Mouse (Mus musculus): ENCODE data around the gene Uqcrc1. TPM values are rescaled to one million over a fixed set of nuclear protein-coding genes. Genes with fewer than 3 reads are reported as not detected.
A peak's percentile ranks its signal among the peaks of the same experiment; 100 is the strongest.

Gene Uqcrc1
- polyA plus RNA-seq (2012; rRNA removed) (347 and 412 TPM in 2 replicates), polyA plus RNA-seq (2014; fragmentation: Nextera tagmentation; extraction: Ambion mirVana) (455 and 465 TPM in 2 replicates)

DNA sequence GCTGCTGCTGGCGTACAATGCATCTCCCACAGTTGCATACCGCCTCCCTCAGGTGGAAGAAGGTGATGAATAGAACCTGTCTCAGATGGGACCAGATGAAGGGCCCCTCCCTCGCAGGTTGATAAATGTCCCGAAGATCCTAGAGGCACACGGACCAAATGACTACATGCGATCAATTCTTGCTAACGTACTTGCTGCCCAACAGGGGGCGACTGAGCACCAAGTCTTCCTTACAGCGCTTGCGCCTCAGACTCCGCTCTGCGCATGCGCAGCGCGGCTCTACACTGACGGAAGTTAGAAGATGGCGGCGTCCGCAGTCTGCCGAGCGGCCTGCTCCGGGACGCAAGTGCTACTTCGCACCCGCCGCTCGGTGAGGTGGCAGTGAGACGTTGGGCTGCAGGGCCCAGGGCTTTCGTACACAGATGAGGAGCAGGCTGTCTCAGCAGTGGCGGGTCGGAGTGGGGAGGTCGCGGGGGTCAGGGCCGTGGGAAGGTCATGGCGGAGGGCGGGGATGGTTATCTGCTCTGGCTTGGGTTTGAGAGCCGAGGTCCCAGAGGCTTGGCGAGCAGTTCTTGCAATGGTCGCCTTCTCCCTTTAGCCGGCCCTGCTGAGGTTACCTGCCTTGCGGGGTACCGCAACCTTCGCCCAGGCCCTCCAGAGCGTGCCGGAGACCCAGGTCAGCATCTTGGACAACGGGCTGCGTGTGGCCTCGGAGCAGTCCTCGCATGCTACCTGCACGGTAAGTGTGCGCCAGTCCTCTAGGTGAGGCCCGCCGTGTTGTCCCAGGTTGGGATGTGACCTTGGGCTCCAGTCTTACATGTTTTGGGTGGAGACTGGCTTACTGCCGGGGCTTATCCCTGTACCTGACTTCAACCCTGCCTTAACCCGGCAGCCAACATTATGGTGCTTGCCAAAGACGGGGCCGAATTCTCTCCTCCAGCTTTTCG, at the start of gene Uqcrc1:
Gene Uqcrc1 (plus strand): TSS at position 216 of the 947 bp plus-strand sequence.
- peak; percentile 96 for DNase-seq (ENCODE audit: low spot score)
- peak within 1 kb of the TSS; percentile 96 for H3K9ac ChIP-seq (ENCODE audit: low read depth, low read length, severe bottlenecking)
- 2% methylated on average over 53 of the region's 58 CpGs for WGBS
- peak; percentile 75; the same call in 1 of the 2 replicates for TF ChIP-seq POLR2A (IDR thresholded peaks at IDR 0.05; ENCODE audit: borderline replicate concordance, extremely low read depth, insufficient read depth, insufficient read length)
- peak within 1 kb of the TSS; percentile 71 for H3K4me2 ChIP-seq (replicated peaks; ENCODE audit: low read depth, low read length, severe bottlenecking)
- H3K27ac ChIP-seq (replicated peaks; ENCODE audit: low read depth, low read length): peak within 1 kb of the TSS; percentile 68; the same call in 1 of the 2 replicates
- peaks cover 35% of the 10 kb centered on the region for H3K36me3 ChIP-seq (ENCODE audit: control insufficient read depth, insufficient read depth, low read length)
- no peaks in the 10 kb centered on the region for H3K27me3 ChIP-seq (ENCODE audit: control insufficient read depth, insufficient read depth, low read length)
- peak; percentile 91 for ATAC-seq (ENCODE audit: low FRiP score, low read depth)
- peak within 1 kb of the TSS; percentile 95 for H3K4me3 ChIP-seq (replicated peaks; ENCODE audit: low read length)
- H3K4me1 ChIP-seq (ENCODE audit: control insufficient read depth, insufficient read depth, low read length): peaks cover 5% of the 10 kb centered on the region; the same call in 1 of the 2 replicates
- H3K9me3 ChIP-seq (ENCODE audit: control insufficient read depth, low read length): no peaks in the 10 kb centered on the region

DNA sequence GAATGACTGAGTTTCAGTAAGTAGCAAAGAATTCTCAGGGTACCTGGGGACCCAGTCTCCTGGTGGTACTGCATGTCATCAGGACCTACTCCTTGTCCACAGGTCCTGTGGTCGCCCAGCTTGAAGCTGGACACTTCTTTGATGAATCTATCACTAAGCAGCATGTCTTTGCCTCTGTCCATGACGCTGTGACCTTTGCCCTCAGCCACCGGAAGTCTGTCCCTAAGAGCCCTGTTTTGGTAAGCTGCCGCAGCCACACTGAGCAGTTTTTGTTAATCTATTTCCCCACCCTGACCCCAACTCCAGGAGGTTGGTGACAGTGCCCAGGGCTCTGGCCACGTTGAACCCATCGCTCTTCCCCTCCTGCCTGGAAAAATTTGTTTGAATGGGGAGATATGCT, 24.1 kb upstream of the Uqcrc1 start:
- H3K9me3 ChIP-seq (ENCODE audit: control insufficient read depth, low read length): no peaks in the 10 kb centered on the region
- no peak overlapping the region for H3K27ac ChIP-seq (replicated peaks; ENCODE audit: low read depth, low read length)
- TF ChIP-seq POLR2A (IDR thresholded peaks at IDR 0.05; ENCODE audit: borderline replicate concordance, extremely low read depth, insufficient read depth, insufficient read length): no peak
- no peak overlapping the region for H3K4me2 ChIP-seq (replicated peaks; ENCODE audit: low read depth, low read length, severe bottlenecking)
- no peaks in the 10 kb centered on the region for H3K4me1 ChIP-seq (ENCODE audit: control insufficient read depth, insufficient read depth, low read length)
- no peaks in the 10 kb centered on the region for H3K27me3 ChIP-seq (ENCODE audit: control insufficient read depth, insufficient read depth, low read length)
- H3K4me3 ChIP-seq (replicated peaks; ENCODE audit: low read length): no peak overlapping the region
- WGBS: 70% methylated on average over 6 of the region's 6 CpGs
- H3K36me3 ChIP-seq (ENCODE audit: control insufficient read depth, insufficient read depth, low read length): no peaks in the 10 kb centered on the region
- no peak overlapping the region for H3K9ac ChIP-seq (ENCODE audit: low read depth, low read length, severe bottlenecking)
- no peak for DNase-seq (ENCODE audit: low spot score)
- no peak for ATAC-seq (ENCODE audit: low FRiP score, low read depth)

DNA sequence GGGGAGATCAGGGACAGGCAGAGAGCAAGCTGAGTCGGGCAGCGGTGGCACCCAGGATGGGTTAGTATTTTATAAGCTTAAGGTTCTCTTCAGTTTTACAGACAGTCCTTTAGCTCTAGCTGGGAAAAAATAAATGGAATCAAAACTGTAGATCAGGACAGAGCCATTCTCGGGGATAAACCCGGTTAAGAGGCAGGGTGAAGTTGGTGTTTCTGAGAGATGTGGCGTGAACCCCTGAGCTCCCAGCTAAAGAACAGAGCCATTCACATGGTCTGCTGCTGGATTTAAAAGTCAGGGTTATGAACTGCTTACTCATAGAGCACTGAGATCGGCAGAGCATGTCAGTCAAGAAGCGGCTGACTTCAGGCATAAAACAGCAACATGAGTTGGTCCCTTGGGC, 23.3 kb upstream of the Uqcrc1 start:
- Histone ChIP-seq H3K9me3 (ENCODE audit: control insufficient read depth, low read length) (no peaks in the 10 kb centered on the region), H3K27me3 (ENCODE audit: control insufficient read depth, insufficient read depth, low read length) (no peaks in the 10 kb centered on the region), H3K9ac (ENCODE audit: low read depth, low read length, severe bottlenecking) (no peak overlapping the region), H3K4me3 (replicated peaks; ENCODE audit: low read length) (no peak overlapping the region), H3K4me1 (ENCODE audit: control insufficient read depth, insufficient read depth, low read length) (no peaks in the 10 kb centered on the region), H3K4me2 (replicated peaks; ENCODE audit: low read depth, low read length, severe bottlenecking) (no peak overlapping the region), H3K27ac (replicated peaks; ENCODE audit: low read depth, low read length) (no peak overlapping the region), H3K36me3 (ENCODE audit: control insufficient read depth, insufficient read depth, low read length) (no peaks in the 10 kb centered on the region)
- 87% methylated on average over 7 of the region's 7 CpGs for WGBS
- ATAC-seq (ENCODE audit: low FRiP score, low read depth): no peak
- TF ChIP-seq POLR2A (IDR thresholded peaks at IDR 0.05; ENCODE audit: borderline replicate concordance, extremely low read depth, insufficient read depth, insufficient read length): no peak
- no peak for DNase-seq (ENCODE audit: low spot score)

DNA sequence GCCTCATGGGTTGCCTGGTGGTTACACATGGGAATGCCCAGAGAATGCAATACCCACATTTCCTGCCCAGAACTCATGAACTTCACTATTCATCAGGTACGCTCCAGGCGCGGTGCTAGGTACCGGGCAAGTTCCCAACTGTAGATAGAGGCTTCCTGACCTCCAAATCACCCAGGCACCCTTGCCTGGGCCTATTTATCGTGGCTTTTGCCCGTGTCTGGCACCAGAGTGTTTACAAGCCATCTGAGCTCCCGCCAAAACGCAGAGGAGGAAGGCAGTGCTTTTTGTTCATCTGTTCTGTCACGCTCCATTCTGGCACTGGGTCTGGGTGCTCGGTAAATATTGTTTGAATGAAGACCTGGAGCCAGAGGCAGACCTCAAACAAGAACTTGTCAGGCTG, 22.8 kb upstream of the Uqcrc1 start:
- Histone ChIP-seq H3K4me2 (replicated peaks; ENCODE audit: low read depth, low read length, severe bottlenecking) (no peak overlapping the region), H3K27me3 (ENCODE audit: control insufficient read depth, insufficient read depth, low read length) (no peaks in the 10 kb centered on the region), H3K36me3 (ENCODE audit: control insufficient read depth, insufficient read depth, low read length) (no peaks in the 10 kb centered on the region), H3K9me3 (ENCODE audit: control insufficient read depth, low read length) (no peaks in the 10 kb centered on the region), H3K4me1 (ENCODE audit: control insufficient read depth, insufficient read depth, low read length) (no peaks in the 10 kb centered on the region), H3K9ac (ENCODE audit: low read depth, low read length, severe bottlenecking) (no peak overlapping the region), H3K4me3 (replicated peaks; ENCODE audit: low read length) (no peak overlapping the region), H3K27ac (replicated peaks; ENCODE audit: low read depth, low read length) (no peak overlapping the region)
- ATAC-seq (ENCODE audit: low FRiP score, low read depth): no peak
- no peak for TF ChIP-seq POLR2A (IDR thresholded peaks at IDR 0.05; ENCODE audit: borderline replicate concordance, extremely low read depth, insufficient read depth, insufficient read length)
- no peak for DNase-seq (ENCODE audit: low spot score)
- 68% methylated on average over 10 of the region's 10 CpGs for WGBS

DNA sequence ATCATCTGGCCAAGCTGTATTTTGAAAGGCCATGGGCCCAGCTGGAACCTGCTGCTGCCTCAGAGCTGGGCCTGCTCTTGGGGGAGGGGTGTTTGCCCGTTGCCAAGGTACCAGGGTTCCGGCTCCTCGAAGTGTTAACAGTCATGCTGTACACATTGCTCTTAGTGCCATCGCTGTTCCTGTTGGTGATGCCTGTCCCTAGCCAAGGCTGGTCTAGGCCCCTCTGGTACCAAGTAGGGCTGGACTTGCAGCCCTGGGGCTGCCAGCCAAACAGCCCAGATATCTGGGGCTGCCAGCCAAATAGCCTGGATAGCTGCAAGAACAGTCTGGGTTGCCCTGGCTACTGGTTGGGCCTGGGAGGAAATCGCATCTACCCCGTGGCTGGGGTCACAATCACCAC, 21.9 kb upstream of the Uqcrc1 start, which contains the start of gene Tmem89:
Gene Tmem89 (plus strand): TSS at position 129 of the 400 bp plus-strand sequence.
- no peak within 1 kb of the TSS for H3K27ac ChIP-seq (replicated peaks; ENCODE audit: low read depth, low read length)
- no peak for ATAC-seq (ENCODE audit: low FRiP score, low read depth)
- no peaks in the 10 kb centered on the region for H3K9me3 ChIP-seq (ENCODE audit: control insufficient read depth, low read length)
- whole genome bisulfite sequencing: 75% methylated on average over 6 of the region's 6 CpGs
- DNase-seq (ENCODE audit: low spot score): no peak
- H3K36me3 ChIP-seq (ENCODE audit: control insufficient read depth, insufficient read depth, low read length): no peaks in the 10 kb centered on the region
- H3K4me3 ChIP-seq (replicated peaks; ENCODE audit: low read length): no peak within 1 kb of the TSS
- no peak for TF ChIP-seq POLR2A (IDR thresholded peaks at IDR 0.05; ENCODE audit: borderline replicate concordance, extremely low read depth, insufficient read depth, insufficient read length)
- no peaks in the 10 kb centered on the region for H3K27me3 ChIP-seq (ENCODE audit: control insufficient read depth, insufficient read depth, low read length)
- H3K4me2 ChIP-seq (replicated peaks; ENCODE audit: low read depth, low read length, severe bottlenecking): no peak within 1 kb of the TSS
- H3K9ac ChIP-seq (ENCODE audit: low read depth, low read length, severe bottlenecking): no peak within 1 kb of the TSS
- no peaks in the 10 kb centered on the region for H3K4me1 ChIP-seq (ENCODE audit: control insufficient read depth, insufficient read depth, low read length)
